Mouse (Mus musculus) cerebellum, adult 2 months (tissue): ENCODE results near the gene Foxp1.

Experiments
- CTCF ChIP-seq: fragments of 200-500 bp; IDR thresholded peaks from 2 replicates; pipeline ENCODE4 v1.5.1; 2011; ENCODE audit warnings: low read depth, mild to moderate bottlenecking, control low read depth, low read length, moderate library complexity, borderline replicate concordance; ENCODE audit not compliant: insufficient read depth
- POLR2A ChIP-seq: fragments of 200-500 bp; IDR thresholded peaks from 2 replicates; pipeline ENCODE4 v1.6.1; 2011; ENCODE audit warnings: low read length, control low read depth, borderline replicate concordance; ENCODE audit not compliant: insufficient read depth

- TF ChIP-seq POLR2A (no peak), CTCF (no peak)
Observed at GRCm38 (mm10) chr6:99372427-99372826, 150.1 kb downstream of the Foxp1 start.
